Mouse (Mus musculus): ENCODE measurements around the gene Ints6. TPM values are rescaled to one million over a fixed set of nuclear protein-coding genes. Genes with fewer than 3 reads are reported as not detected.

Gene Ints6
- total RNA-seq, 1 experiment from 2014 or later: 43.2 TPM

DNA sequence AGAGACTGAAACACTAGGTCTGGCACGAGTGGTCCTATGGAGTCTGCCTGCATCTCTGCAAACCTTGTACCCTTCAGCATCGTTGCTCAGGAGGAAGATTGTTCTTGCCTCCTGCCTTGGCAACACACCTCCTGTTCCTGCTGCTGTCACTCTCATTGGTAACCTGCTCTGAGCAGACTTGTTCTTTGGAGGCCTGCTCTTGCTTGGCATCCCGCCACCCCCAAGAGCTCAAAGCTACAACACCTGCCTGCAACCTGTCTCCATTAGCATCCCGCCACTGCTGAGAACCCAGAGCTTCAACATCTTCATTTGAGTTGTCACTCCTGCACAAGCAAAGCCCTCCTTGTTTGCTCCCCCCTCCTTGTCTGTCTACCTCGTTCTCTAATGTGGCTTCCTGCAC is 133.0 kb downstream of the Ints6 start:
- no peak for DNase-seq

Other genes starting within 250 kb of the Ints6 start
- gene Fam124a, start 205.4 kb downstream of the Ints6 start, total RNA-seq (2021): 2.5 and 3.9 TPM in 2 replicates
- gene Gm4131, start 194.2 kb downstream of the Ints6 start, total RNA-seq (2021): not detected in 2 replicates
- not detected in 2 replicates for gene Serpine3, start 97.5 kb downstream of the Ints6 start, total RNA-seq (2021)
- gene Wdfy2, start 76.5 kb upstream of the Ints6 start, total RNA-seq (2021): 28.4 and 28.8 TPM in 2 replicates
- gene Defb48, start 223.3 kb upstream of the Ints6 start, total RNA-seq (2021): not detected in 2 replicates
- not detected in 2 replicates for gene Defb47, start 236.9 kb upstream of the Ints6 start, total RNA-seq (2021)